In genomic region chr10:26374436-26375311, GRCm38 (mm10) we compare ENCODE assay signal across 8 mouse cellular contexts. TPM values are rescaled to one million over a fixed set of nuclear protein-coding genes. Genes with fewer than 3 reads are reported as not detected.
DNase-seq lines count a peak whose midpoint lies in the region; ATAC-seq and TF ChIP-seq lines count a peak whose summit lies in the region.

No protein-coding gene starts in this region.

- H3K9ac ChIP-seq in hindbrain, postnatal 0 days (replicated peaks; ENCODE audit: low read length), result peak overlapping the region; percentile 80

- peak; percentile 68 for DNase-seq in R1 (ENCODE audit: low read depth, low spot score)
- DNase-seq in cerebellum, postnatal 10 days, result peak; percentile 73 to 77
- DNase-seq in gastrocnemius, adult 2 months, result peak; percentile 68
- peak; percentile 74 for DNase-seq in hindbrain, postnatal 0 days (ENCODE audit: low spot score)
- peak; percentile 60 to 70 for DNase-seq in left cerebral cortex, postnatal 25 days (ENCODE audit: low spot score in 2 of 2)
- DNase-seq in right cerebral cortex, postnatal 36 days (ENCODE audit: low spot score in 2 of 2), result peak; percentile 34 to 52
- peak; percentile 75 for DNase-seq in yolk sac, embryonic 10.5 days (ENCODE audit: low spot score)

- intact Hi-C loops in gastrocnemius, adult 2 months (cut with DNase I), result loop anchor here (5.0 to 10.0 kb wide), 4 partner anchors 120 to 620 kb away; no protein-coding TSS in a partner anchor
- intact Hi-C loops in left cerebral cortex, postnatal 25 days (cut with DNase I), result loop anchor here (5.0 kb wide), 4 partner anchors 168 to 623 kb away; partner anchors contain the start of gene Arhgap18

- H3K4me2 ChIP-seq in hindbrain, postnatal 0 days (ENCODE audit: low read depth, low read length), result peak overlapping the region; percentile 76

- peak overlapping the region; percentile 90 for H3K4me3 ChIP-seq in gastrocnemius, adult 2 months
- peak overlapping the region; percentile 86 for H3K4me3 ChIP-seq in hindbrain, postnatal 0 days (ENCODE audit: low read length)

- no peaks in the 10 kb centered on the region for H3K27me3 ChIP-seq in hindbrain, postnatal 0 days (ENCODE audit: insufficient read depth, low read length)

- 0 out of 2 replicates have a peak, but pooled peaks cover 2% of the 10 kb centered on the region for H3K4me1 ChIP-seq in hindbrain, postnatal 0 days (ENCODE audit: insufficient read depth, low read length)

- peak; percentile 74 for ATAC-seq in hindbrain, postnatal 0 days
- ATAC-seq in megakaryocyte progenitor cell, adult 5-6 weeks (replicated peaks; ENCODE audit: poor library complexity), result peak; percentile 30

- TF ChIP-seq CTCF in gastrocnemius, adult 2 months (IDR thresholded peaks at IDR 0.05), result no peak
- no peak for TF ChIP-seq CTCF in hindbrain, postnatal 0 days (IDR thresholded peaks at IDR 0.05; ENCODE audit: low read depth)

- peak overlapping the region; percentile 85 for H3K27ac ChIP-seq in gastrocnemius, adult 2 months
- peak overlapping the region; percentile 91 for H3K27ac ChIP-seq in hindbrain, postnatal 0 days

- no peaks in the 10 kb centered on the region for H3K36me3 ChIP-seq in hindbrain, postnatal 0 days (ENCODE audit: insufficient read depth, low read length)

- under 1% methylated on average over 55 of the region's 101 CpGs for WGBS in hindbrain, postnatal 0 days

- no peaks in the 10 kb centered on the region for H3K9me3 ChIP-seq in hindbrain, postnatal 0 days (ENCODE audit: low read length)

RNA-seq across cellular contexts. Expression of gene L3mbtl3, which starts 1.1 kb away (rescaled TPM):
- total RNA-seq in gastrocnemius, adult 2 months (2021), result 1 to 10 TPM; 4.6 to 8.0 TPM
- total RNA-seq in hindbrain, postnatal 0 days (2014; rRNA removed), result 26.4 and 31.4 TPM in 2 replicates
- 13.7 and 15.7 TPM in 2 replicates for polyA plus RNA-seq in hindbrain, postnatal 0 days (2015; fragmentation: Nextera tagmentation; extraction: Ambion mirVana)
- 10 to 100 TPM; 26.4 to 28.0 TPM for total RNA-seq in left cerebral cortex, postnatal 25 days (2021)
- total RNA-seq in megakaryocyte progenitor cell, adult 5-6 weeks (2015), result 27.5 and 29.0 TPM in 2 replicates
- 24.3 and 26.8 TPM in 2 replicates for total RNA-seq in megakaryocyte progenitor cell, adult 5-6 weeks (2017)

Comparison
In these comparisons a context has a peak if more than half of its experiments do, and no peak if none do; other contexts are left out.
1. Peak in every context shown above with its lines: DNase-seq, ATAC-seq, H3K4me3 ChIP-seq and H3K27ac ChIP-seq.